Mouse (Mus musculus) cerebellum, postnatal 25 days (tissue): Measurements from ENCODE around the gene Upk2.
A peak's percentile ranks its signal among the peaks of the same experiment; 100 is the strongest.

Experiments used
- DNase-seq, 2 experiments: peaks; one replicate each; pipeline ENCODE4 v3.0.0; 2021; ENCODE audit warnings: mixed read lengths in 2 of 2

The Upk2 gene

GRCm38 (mm10) chr9:44488416-44488815 lies 33.6 kb upstream of the Upk2 start:
- peak in 1 of 2 experiments; percentile 24 for DNase-seq

GRCm38 (mm10) chr9:44487441-44487840 lies 32.7 kb upstream of the Upk2 start:
- peak; percentile 47 to 55 for DNase-seq

- DNase-seq: peak in 1 of 2 experiments; percentile 53
Measured at GRCm38 (mm10) chr9:44486741-44487421, 32.1 kb upstream of the Upk2 start.

GRCm38 (mm10) chr9:44486335-44486734 lies 31.6 kb upstream of the Upk2 start:
- DNase-seq: peak in 1 of 2 experiments; percentile 42

GRCm38 (mm10) chr9:44485516-44486161 lies 30.9 kb upstream of the Upk2 start:
- DNase-seq: peak; percentile 30

GRCm38 (mm10) chr9:44485105-44485515 lies 30.3 kb upstream of the Upk2 start:
- DNase-seq: peak in 1 of 2 experiments; percentile 19

- peak; percentile 28 to 30 for DNase-seq
Measured at GRCm38 (mm10) chr9:44484311-44485104, 29.7 kb upstream of the Upk2 start.

- peak; percentile 73 to 74 for DNase-seq
Measured at GRCm38 (mm10) chr9:44483510-44484044, 28.8 kb upstream of the Upk2 start.

GRCm38 (mm10) chr9:44483041-44483509 lies 28.3 kb upstream of the Upk2 start:
- peak in 1 of 2 experiments; percentile 58 for DNase-seq

GRCm38 (mm10) chr9:44482552-44482951 lies 27.8 kb upstream of the Upk2 start, which contains the start of gene Bcl9l:
Bcl9l (plus strand) TSS chr9:44482825.
- peak; percentile 95 to 96 for DNase-seq

GRCm38 (mm10) chr9:44482112-44482511 lies 27.3 kb upstream of the Upk2 start:
- no peak for DNase-seq

GRCm38 (mm10) chr9:44479628-44480428 lies 25.1 kb upstream of the Upk2 start:
- peak; percentile 92 to 93 for DNase-seq

- peak; percentile 88 for DNase-seq
Measured at GRCm38 (mm10) chr9:44478959-44479605, 24.3 kb upstream of the Upk2 start.

GRCm38 (mm10) chr9:44478229-44478921 lies 23.6 kb upstream of the Upk2 start:
- DNase-seq: peak; percentile 78 to 86

GRCm38 (mm10) chr9:44477339-44478228 lies 22.8 kb upstream of the Upk2 start:
- peak; percentile 71 to 80 for DNase-seq

- peak in 1 of 2 experiments; percentile 49 for DNase-seq
Measured at GRCm38 (mm10) chr9:44475936-44476335, 21.2 kb upstream of the Upk2 start.

GRCm38 (mm10) chr9:44474327-44474726 lies 19.6 kb upstream of the Upk2 start:
- peak; percentile 34 to 57 for DNase-seq

GRCm38 (mm10) chr9:44473184-44473583 lies 18.4 kb upstream of the Upk2 start:
- no peak for DNase-seq

- no peak for DNase-seq
Measured at GRCm38 (mm10) chr9:44468800-44469199, 14.0 kb upstream of the Upk2 start.

GRCm38 (mm10) chr9:44468224-44468623 lies 13.4 kb upstream of the Upk2 start:
- no peak for DNase-seq
